Mouse (Mus musculus) layer of hippocampus, adult 2 months (tissue): ENCODE measurements around the gene 3110021N24Rik. TPM values are rescaled to one million over a fixed set of nuclear protein-coding genes. Genes with fewer than 3 reads are reported as not detected.
A peak's percentile ranks its signal among the peaks of the same experiment; 100 is the strongest.

Source experiments
- DNase-seq, 2 experiments: peaks; one replicate each; pipeline ENCODE4 v3.0.0; 2022; ENCODE audit warnings: low spot score in 2 of 2
- H3K27ac ChIP-seq: fragments of 200-600 bp; 2 replicates; pipeline ENCODE4 v1.8.1; 2022
- H3K4me3 ChIP-seq: fragments of 200-600 bp; 2 replicates; pipeline ENCODE4 v1.8.1; 2022; ENCODE audit warnings: mild to moderate bottlenecking
- CTCF ChIP-seq: fragments of 200-600 bp; conservative IDR thresholded peaks from 2 replicates; pipeline ENCODE4 v1.8.1; 2022; ENCODE audit warnings: antibody characterized with exemption, mild to moderate bottlenecking, moderate library complexity
- total RNA-seq, 2 experiments: library from RNA; stranded (reverse); gene quantifications; 2 replicates each; pipeline ENCODE4 v1.2.3; 2021

The 3110021N24Rik gene
- total RNA-seq, 2 experiments from 2014 or later: 0.88 to 1.4 TPM

DNA sequence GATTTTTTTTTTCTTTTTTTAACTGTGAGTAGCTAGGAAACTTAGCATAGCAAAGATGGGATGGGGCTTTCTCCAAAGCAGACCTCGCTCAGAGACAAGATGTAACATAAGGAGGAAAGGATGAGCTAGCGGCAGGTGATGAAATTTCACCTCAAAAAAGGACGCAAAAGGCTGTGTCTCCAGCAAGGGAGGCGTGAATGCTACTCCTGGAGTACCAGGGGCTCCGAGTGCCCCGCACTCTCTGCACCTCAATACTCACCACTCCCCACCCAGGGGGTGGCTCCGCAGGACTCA is 60.3 kb downstream of the 3110021N24Rik start:
- peak overlapping the region; percentile 99 for H3K27ac ChIP-seq
- DNase-seq: no peak
- H3K4me3 ChIP-seq: peak overlapping the region; percentile 60
- TF ChIP-seq CTCF: no peak; the same call in none of the 2 replicates

DNA sequence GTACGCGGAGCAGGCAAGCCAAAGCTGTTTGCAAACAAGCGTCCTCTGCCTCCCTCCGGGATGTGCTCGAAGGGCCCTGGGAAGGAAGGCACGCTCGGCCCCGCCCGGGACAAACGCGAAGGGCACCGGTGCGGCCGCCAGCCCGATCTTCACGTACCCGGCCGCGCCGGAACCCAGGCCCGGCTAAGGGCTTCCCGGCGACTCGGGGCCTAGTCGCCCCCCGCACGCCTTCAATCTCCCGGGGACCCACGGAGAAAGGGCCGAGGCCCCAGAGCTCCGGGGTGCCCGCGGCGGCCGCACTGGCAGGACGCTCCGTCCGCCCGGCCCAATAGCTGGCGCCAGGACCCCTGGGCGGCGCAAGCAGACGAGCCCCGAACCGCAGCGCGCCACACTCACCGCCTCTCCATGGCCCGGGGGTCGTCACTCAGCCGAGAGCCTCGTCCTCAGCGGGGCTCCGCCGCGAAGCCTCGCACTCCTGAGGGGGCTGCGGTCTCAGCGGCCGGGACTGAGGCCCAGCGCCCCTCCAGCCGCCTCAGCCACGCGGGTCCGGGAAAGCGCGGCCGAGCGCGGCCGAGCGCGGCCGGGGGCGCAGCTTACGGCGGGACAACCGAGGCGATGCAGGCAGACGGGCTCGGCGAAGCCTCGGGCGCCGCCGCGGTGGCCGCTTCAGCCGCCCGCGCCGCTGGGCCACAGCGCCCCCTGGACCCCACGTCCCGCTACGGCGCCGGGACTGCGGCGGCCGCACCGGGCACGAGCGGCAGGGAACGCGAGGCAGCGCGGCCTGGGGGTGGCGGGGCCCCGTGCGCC is 60.8 kb downstream of the 3110021N24Rik start, which contains the start of gene Zfyve9:
Gene Zfyve9 (minus strand): TSS at position 742 of the 807 bp plus-strand sequence.
- peak within 1 kb of the TSS; percentile 99 for H3K27ac ChIP-seq
- DNase-seq: peak; percentile 63 to 81
- peak within 1 kb of the TSS; percentile 64 for H3K4me3 ChIP-seq
- peak; percentile 67 for TF ChIP-seq CTCF

DNA sequence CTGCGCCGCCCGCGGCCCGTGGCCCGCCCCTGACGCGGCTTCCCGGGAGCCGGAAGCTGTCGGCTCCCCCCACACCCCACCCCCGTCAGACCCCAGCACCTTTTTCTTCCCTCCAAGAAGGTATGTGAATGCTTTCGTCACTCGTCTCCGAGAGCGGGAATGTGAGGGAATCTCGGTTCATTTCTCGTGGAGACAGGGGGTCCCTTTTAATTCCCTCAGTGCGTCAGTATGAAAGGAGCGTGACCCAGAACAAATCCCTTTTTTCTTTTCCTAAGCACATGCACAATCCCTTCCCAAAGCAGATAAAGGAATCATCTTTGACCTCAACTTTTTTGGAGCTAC is 61.4 kb downstream of the 3110021N24Rik start:
- DNase-seq: no peak
- H3K4me3 ChIP-seq: peak overlapping the region; percentile 64
- TF ChIP-seq CTCF: no peak
- peak overlapping the region; percentile 99 for H3K27ac ChIP-seq

DNA sequence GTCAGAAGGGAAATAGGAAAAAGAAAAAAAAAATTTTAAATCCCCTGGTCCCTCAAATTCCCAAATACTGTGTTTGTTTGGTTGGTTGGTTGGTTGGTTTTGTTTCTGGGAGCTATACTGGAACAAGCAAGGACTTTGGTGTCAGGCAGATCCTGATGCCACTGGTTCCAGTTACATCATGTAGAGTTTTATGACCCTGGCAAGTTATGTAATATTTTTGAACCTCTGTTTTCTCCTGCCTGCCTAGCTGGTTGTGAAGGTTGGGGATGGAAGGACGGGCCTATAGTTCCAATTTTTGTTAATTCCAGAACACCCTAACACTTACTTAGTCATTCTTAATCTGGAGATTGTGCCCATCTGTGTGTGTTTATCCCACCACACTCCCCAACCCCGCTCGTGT is 62.1 kb downstream of the 3110021N24Rik start:
- peak overlapping the region; percentile 64 for H3K4me3 ChIP-seq
- peak in 1 of 2 experiments; percentile 17 for DNase-seq
- no peak for TF ChIP-seq CTCF
- H3K27ac ChIP-seq: peak overlapping the region; percentile 99

DNA sequence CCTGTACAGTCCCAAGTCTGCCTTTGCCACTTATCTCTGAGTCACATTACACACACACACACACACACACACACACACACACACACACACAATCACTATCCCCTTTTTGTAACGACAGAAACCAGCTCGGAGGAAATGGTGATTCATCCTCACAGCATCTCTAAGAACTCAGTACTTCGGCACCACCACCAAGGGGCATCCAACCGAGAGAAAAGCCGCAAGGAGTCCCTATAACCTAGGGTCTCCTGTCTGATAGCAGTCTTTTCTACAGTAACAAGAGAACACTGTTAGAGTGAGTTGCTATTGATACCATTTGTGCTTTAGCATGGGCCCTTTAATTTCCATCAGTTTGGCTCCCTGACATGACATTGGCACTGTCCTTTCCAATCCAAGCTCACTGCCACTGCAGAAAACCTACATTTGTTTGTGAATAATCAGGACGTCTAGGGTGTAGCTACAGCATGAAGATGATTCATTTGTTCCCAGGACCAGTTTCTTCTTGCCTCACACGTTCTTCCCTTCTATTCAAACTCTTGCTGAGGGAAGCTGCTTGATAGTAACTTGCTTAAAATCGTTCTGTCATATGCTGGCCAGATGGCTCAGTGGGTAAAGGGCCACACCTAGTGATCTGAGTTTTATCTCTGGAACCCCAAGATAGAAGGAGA is 63.1 kb downstream of the 3110021N24Rik start:
- Histone ChIP-seq H3K27ac (peak overlapping the region; percentile 99), H3K4me3 (peak overlapping the region; percentile 23)
- peak in 1 of 2 experiments; percentile 13 for DNase-seq
- TF ChIP-seq CTCF: 0 out of 2 replicates have a peak, but pooled peaks have one; percentile 5

DNA sequence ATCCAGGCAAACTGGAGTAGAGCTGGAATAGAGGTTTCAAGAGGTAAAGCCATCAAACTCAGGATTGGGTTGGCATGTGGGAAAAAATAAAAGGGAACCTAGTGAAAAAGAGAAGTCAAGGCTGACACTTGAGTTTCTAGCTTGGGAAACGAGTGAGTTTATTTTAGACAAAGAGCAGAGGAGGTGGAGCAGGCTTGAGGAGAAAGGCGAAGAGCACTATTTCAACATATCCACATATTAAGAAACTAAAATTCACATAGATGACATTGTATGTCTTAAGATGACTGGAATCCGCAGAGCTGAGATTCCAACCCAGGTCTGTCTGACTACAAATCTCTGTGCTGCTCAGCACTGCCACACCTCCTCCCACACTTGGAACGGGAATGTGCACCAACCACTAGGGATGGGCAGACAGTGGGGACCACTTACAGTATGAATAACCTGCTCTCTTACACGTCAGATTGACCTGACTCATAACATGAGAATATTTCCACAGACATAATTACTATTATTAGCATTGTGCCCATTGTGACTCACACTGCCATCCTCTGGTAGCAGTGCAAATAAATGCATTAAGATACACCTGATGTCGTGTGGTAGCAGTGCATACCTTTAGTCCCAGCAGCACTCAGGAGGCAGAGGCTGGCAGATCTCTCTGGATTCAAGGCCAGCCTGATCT is 69.9 kb downstream of the 3110021N24Rik start:
- H3K4me3 ChIP-seq: no peak overlapping the region
- TF ChIP-seq CTCF: peak; percentile 22
- no peak for DNase-seq
- H3K27ac ChIP-seq: no peak overlapping the region

DNA sequence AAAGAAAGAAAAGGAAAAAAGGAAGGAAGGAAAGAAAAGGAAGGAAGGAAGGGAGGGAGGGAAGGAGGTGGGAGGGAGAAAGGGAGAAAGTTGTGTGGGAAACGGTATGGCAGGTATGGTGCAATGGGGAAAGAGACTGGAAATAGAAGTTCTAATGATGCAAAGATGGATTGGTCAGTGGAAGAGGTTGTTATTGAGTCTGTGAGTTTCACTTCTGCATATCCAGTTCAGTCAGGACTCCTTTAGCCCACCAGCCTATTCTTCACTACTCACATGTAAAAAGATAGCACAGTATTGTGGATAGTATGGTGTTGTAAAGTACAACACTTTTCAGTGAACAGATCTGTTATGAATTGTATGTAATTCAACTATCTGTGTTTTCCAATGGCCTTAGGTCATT is 71.1 kb downstream of the 3110021N24Rik start:
- no peak for DNase-seq
- H3K27ac ChIP-seq: no peak overlapping the region
- no peak overlapping the region for H3K4me3 ChIP-seq
- no peak for TF ChIP-seq CTCF

DNA sequence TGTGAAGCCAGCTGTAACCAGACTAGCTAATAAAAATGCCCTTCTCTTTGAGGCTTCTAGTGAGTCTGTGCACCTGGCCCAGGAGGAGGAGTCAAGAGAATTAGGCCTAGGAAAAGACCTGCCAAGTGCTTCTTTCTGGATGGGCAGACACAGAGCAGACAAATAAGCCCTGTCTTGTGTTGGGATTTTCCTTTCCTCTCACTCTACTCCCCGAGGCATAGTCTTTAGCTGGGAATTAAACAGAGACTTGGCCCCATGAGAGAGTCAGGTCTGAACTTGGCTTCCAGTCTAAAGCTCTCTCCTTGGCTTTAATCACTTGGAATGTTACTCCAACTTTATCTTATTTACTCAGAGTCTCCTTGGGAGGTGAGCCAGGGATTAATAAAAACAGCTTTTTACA is 74.5 kb downstream of the 3110021N24Rik start:
- no peak for TF ChIP-seq CTCF
- no peak overlapping the region for H3K4me3 ChIP-seq
- DNase-seq: no peak
- H3K27ac ChIP-seq: no peak overlapping the region

DNA sequence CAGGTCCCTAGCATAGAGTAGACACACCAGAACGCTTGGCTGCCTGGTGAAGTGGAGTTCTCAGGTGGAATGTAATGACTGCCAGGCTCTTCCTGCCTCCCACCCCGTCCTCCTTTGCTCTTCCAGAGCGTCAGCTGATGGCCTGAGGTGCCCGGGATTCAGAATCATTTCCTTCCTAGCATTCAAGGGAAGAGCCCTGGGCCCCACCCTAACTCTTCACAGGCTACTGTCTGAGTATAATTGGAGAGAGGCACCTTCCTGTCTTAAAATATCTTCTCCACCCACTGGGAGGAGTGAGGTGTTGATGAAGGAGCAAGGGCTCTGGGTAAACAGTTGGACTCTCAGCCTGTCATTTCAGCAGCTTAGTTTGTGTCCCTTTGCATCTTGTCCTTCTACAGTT is 77.3 kb downstream of the 3110021N24Rik start:
- no peak overlapping the region for H3K4me3 ChIP-seq
- H3K27ac ChIP-seq: no peak overlapping the region
- DNase-seq: no peak
- no peak for TF ChIP-seq CTCF

DNA sequence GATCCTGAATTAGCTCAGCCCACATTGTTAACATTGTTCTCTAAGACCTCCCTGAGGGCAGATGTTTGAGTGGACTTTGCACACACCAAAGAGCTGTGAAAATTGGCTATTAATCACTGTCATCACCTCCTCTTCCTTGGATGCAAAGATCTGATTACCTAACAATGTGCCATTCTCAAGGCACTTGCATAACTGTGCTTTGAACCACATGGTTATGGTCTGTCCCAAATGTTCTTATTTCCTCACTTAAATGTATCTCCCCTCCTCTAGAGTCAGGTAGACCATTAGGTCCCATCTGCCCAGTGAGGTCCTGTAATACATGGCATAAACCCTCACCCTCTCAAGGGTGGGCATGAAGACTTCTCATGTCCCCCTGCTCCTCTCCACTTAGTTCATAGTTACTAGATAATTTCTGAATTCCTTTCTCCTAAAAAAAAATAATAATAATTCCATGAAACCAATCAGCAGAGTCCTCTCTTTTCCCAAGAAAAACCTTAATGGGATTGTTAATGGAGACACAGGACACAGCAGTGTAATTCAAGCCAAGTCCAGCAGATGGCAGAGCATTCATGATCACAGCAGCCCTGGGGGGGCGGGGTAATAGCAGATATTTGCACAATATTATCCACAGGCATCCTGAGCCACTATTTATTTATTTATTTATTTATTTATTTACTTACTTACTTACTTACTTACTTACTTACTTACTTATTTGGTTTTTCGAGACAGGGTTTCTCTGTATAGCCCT is 78.8 kb downstream of the 3110021N24Rik start:
- peak; percentile 60 to 69 for DNase-seq
- Histone ChIP-seq H3K4me3 (no peak overlapping the region), H3K27ac (0 out of 2 replicates have a peak overlapping the region, but pooled peaks have one; percentile 8)
- peak; percentile 89 for TF ChIP-seq CTCF

DNA sequence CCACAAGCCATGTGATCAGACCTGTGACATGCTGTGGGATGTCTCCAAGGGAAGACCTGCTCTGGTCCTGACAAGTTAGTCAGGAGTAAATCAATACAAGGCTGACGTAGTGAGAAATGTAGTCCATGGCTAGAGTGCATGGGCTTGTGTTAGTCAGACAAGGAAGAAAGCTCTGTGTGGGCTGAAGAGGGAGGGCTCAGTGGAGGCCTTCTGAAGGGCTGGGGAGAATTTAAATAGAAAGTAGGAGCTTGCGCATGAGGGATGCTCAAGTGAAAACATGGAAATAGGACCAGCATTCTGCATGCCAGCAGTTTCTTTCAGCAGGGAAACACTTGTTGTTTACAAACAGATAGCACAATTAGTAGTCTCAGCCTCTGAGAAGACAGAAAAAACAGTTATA is 84.1 kb downstream of the 3110021N24Rik start:
- TF ChIP-seq CTCF: no peak
- no peak overlapping the region for H3K4me3 ChIP-seq
- no peak overlapping the region for H3K27ac ChIP-seq
- DNase-seq: no peak

DNA sequence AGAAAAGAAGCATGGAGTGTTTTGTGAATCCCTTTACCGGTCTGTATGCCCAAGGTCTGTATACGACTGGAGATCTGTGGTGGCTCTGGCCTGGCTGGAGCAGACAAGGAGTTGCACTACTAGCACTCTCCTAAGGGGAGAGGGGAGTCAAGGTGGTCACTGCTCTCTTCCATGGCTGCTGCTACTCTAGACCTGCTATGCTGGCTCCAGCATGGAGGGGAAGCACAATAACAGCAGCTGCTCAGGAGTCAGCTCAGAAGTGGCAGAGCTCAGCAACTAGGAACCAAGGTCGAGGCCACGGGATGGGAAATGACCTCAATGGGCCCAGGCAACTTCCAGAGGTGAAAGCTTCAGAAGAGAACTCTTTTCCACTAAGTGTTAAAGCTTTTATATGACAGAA is 91.7 kb downstream of the 3110021N24Rik start:
- no peak for DNase-seq
- Histone ChIP-seq H3K27ac (no peak overlapping the region), H3K4me3 (no peak overlapping the region)
- TF ChIP-seq CTCF: no peak

DNA sequence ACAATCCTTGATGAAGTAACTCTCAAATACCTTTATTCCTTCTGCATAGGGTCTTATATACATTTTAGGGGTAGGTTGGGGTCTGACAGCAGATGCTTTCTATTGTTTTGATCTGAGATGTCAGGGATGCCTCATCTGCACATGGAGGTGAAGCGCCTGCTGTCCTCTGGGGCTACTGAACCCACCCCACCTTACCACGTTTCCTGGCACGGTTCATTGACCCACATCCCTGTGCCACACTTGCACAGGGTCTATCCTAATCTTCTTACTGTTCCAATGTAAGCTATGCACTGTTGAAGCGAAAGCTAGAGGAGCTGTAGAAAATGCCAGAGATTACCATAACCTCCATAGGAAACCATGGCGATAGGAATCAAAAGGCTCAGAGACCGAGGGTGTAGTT is 92.1 kb downstream of the 3110021N24Rik start:
- TF ChIP-seq CTCF: no peak
- Histone ChIP-seq H3K4me3 (no peak overlapping the region), H3K27ac (no peak overlapping the region)
- DNase-seq: no peak
